Mouse (Mus musculus): Measurements from ENCODE around the gene Ap5z1.

Ap5z1 gene

DNA sequence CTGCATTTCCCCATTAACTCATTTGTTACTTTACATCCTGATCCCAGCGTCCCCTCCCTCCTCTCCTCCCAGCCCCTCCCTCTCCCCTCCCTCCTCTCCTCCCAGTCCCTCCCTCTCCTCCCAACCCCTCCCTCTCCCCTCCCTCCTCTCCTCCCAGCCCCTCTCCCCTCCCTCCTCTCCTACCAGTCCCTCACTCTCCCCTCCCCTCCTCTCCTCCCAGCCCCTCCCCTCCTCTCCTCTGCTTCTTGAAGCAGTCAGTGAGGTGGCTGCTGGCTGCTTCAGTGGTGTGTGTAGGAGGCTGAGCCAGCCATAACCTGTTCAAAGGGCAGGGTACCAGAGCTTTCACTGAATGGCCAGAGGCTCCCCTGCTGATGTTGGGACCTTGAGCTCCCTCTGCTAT lies 12.0 kb upstream of the Ap5z1 start:
- Histone ChIP-seq H3K4me3 (replicated peaks; ENCODE audit: low read length) (peak overlapping the region; percentile 68; the same call in 1 of the 2 replicates), H3K36me3 (ENCODE audit: insufficient read depth, low read length) (peaks cover 73% of the 10 kb centered on the region), H3K27me3 (ENCODE audit: insufficient read depth, low read length) (no peaks in the 10 kb centered on the region), H3K9me3 (ENCODE audit: low read length) (no peaks in the 10 kb centered on the region), H3K4me1 (replicated peaks; ENCODE audit: low read depth, low read length) (peaks cover 84% of the 10 kb centered on the region)
- TF ChIP-seq CTCF (conservative IDR thresholded peaks at IDR 0.05; ENCODE audit: low read length) (no peak), POU5F1 (IDR thresholded peaks at IDR 0.05; ENCODE audit: borderline replicate concordance, low read length) (no peak), NANOG (IDR thresholded peaks at IDR 0.05; ENCODE audit: borderline replicate concordance, low read length) (peak; percentile 31; the same call in 1 of the 2 replicates)

DNA sequence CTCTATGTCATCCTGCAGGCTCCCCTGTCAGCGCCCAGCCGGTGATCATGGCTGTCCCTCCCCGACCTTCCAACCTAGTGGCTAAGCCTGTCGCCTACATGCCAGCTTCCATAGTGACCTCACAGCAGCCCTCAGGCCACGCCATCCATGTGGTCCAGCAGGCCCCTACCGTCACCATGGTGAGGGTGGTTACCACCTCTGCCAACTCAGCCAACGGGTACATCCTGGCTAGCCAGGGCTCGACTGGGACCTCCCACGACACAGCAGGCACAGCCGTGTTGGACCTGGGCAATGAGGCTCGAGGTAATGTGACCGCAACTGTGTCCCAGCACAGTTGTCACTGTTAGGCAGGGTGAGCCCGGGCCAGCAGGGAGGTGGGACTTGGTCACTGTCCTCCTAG lies 10.0 kb upstream of the Ap5z1 start:
- Histone ChIP-seq H3K9me3 (ENCODE audit: low read length) (no peaks in the 10 kb centered on the region), H3K27me3 (ENCODE audit: insufficient read depth, low read length) (no peaks in the 10 kb centered on the region), H3K4me3 (replicated peaks; ENCODE audit: low read length) (no peak overlapping the region), H3K36me3 (ENCODE audit: insufficient read depth, low read length) (peaks cover 84% of the 10 kb centered on the region), H3K4me1 (replicated peaks; ENCODE audit: low read depth, low read length) (peaks cover 86% of the 10 kb centered on the region)
- TF ChIP-seq POU5F1 (IDR thresholded peaks at IDR 0.05; ENCODE audit: borderline replicate concordance, low read length) (no peak), CTCF (conservative IDR thresholded peaks at IDR 0.05; ENCODE audit: low read length) (no peak), NANOG (IDR thresholded peaks at IDR 0.05; ENCODE audit: borderline replicate concordance, low read length) (no peak)

DNA sequence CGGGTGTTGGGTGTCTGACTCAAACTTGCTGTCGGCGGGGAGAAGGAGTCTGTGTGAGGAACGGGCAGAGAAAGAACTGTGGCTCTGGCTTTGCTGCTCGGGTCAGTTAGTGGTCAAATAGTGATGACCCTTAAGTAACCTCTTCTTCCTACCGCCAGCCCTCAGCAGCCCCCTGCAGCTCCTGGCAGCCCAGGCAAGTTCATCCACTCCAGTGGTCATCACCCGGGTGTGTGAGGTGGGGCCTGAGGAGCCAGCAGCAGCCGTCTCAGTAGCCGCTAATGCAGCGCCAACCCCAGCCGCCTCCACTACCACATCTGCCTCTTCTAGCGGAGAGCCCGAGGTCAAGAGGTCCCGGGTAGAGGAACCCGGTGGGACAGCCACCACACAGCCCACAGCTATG lies 7.4 kb upstream of the Ap5z1 start:
- peaks cover 77% of the 10 kb centered on the region for H3K36me3 ChIP-seq (ENCODE audit: insufficient read depth, low read length)
- H3K27me3 ChIP-seq (ENCODE audit: insufficient read depth, low read length) = no peaks in the 10 kb centered on the region
- H3K4me1 ChIP-seq (replicated peaks; ENCODE audit: low read depth, low read length) = peaks cover 83% of the 10 kb centered on the region
- TF ChIP-seq POU5F1 (IDR thresholded peaks at IDR 0.05; ENCODE audit: borderline replicate concordance, low read length) = no peak
- TF ChIP-seq NANOG (IDR thresholded peaks at IDR 0.05; ENCODE audit: borderline replicate concordance, low read length) = no peak
- no peak for TF ChIP-seq CTCF (conservative IDR thresholded peaks at IDR 0.05; ENCODE audit: low read length)
- H3K4me3 ChIP-seq (replicated peaks; ENCODE audit: low read length) = peak overlapping the region; percentile 39; the same call in 1 of the 2 replicates
- H3K9me3 ChIP-seq (ENCODE audit: low read length) = no peaks in the 10 kb centered on the region

DNA sequence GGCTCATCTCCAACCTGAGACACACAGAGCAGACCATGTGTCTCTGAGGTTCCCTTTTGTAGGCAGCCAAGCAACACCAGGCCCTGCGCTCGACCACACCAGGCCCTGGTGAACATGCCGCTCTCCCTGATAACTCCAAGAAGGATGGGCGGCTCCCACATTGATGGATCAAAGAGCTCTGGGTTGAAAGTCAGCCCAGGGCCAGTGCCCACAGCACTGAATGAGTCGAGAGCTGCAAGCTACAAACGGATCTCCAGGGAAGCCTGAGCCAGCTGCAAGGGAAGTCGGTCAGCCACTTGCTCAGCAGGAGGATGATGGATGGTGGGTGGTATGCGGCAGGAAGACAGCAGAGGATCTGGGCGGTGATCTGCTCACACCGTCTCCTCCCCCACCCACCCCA lies 6.4 kb upstream of the Ap5z1 start:
- Histone ChIP-seq H3K4me1 (replicated peaks; ENCODE audit: low read depth, low read length) (peaks cover 79% of the 10 kb centered on the region), H3K9me3 (ENCODE audit: low read length) (no peaks in the 10 kb centered on the region), H3K36me3 (ENCODE audit: insufficient read depth, low read length) (peaks cover 81% of the 10 kb centered on the region), H3K27me3 (ENCODE audit: insufficient read depth, low read length) (no peaks in the 10 kb centered on the region), H3K4me3 (replicated peaks; ENCODE audit: low read length) (peak overlapping the region; percentile 35)
- no peak for TF ChIP-seq POU5F1 (IDR thresholded peaks at IDR 0.05; ENCODE audit: borderline replicate concordance, low read length)

DNA sequence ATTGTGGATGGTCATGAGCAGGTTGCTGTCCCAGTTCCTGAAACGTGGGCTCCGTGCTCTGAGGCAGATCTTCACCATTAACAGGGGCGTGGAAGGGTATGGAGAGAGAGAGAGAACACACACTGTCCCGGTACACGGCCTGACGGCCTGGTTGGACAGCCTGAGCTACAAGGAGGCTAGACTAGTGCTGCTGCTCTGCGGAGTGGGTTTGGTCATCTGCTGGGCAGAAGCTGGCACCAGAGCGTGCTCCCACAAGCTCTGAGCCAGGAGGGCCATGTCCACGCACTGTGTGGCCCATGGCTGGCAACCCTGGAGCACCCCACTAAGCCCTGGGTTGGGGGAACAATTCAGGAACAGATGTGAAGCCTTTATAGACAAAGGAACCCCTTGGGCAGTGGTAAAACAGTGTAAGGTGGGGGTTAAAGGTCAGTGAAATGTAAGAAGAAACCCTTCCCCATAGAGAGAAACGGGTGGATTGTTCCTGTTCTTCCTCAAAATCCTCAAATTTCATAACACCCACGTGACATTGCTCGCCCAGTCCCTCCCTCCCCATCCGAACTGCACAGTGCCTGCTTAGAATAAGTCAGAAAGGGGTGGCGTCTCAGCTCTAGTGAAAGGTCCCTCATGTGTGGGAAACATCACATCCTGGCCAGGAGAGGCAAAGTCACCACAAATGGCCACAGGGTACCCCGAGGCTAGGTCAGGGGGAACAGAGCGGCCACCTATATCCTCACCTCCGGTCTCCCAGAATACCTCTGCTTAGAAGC lies 4.8 kb upstream of the Ap5z1 start:
- Histone ChIP-seq H3K27me3 (ENCODE audit: insufficient read depth, low read length) (no peaks in the 10 kb centered on the region), H3K4me1 (replicated peaks; ENCODE audit: low read depth, low read length) (peaks cover 76% of the 10 kb centered on the region), H3K9me3 (ENCODE audit: low read length) (no peaks in the 10 kb centered on the region), H3K36me3 (ENCODE audit: insufficient read depth, low read length) (peaks cover 70% of the 10 kb centered on the region), H3K4me3 (replicated peaks; ENCODE audit: low read length) (no peak overlapping the region)
- no peak for TF ChIP-seq CTCF (conservative IDR thresholded peaks at IDR 0.05; ENCODE audit: low read length)

DNA sequence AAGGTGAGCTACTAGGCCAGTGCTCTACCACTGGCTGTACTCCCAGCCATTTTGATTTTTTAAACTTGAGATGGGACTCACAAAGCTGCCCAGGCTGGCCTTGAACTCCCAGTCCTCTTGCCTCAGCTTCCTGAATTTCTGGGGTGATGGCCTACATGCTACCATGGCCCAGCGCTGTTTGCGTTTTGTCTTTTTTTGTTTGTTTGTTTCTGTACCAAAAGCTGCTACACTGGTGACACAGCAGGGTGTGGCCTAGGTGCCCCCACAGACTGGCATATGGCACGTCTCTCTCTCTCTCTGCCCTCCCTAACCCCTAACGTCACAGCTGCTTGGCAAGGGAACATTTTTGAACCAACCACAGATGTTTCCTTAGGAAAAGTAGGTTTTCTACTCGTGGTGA lies 3.9 kb upstream of the Ap5z1 start:
- Histone ChIP-seq H3K4me1 (replicated peaks; ENCODE audit: low read depth, low read length) (peaks cover 82% of the 10 kb centered on the region), H3K4me3 (replicated peaks; ENCODE audit: low read length) (no peak overlapping the region), H3K9me3 (ENCODE audit: low read length) (no peaks in the 10 kb centered on the region), H3K36me3 (ENCODE audit: insufficient read depth, low read length) (peaks cover 61% of the 10 kb centered on the region), H3K27me3 (ENCODE audit: insufficient read depth, low read length) (no peaks in the 10 kb centered on the region)
- TF ChIP-seq CTCF (conservative IDR thresholded peaks at IDR 0.05; ENCODE audit: low read length) (no peak), NANOG (IDR thresholded peaks at IDR 0.05; ENCODE audit: borderline replicate concordance, low read length) (no peak), POU5F1 (IDR thresholded peaks at IDR 0.05; ENCODE audit: borderline replicate concordance, low read length) (no peak)

DNA sequence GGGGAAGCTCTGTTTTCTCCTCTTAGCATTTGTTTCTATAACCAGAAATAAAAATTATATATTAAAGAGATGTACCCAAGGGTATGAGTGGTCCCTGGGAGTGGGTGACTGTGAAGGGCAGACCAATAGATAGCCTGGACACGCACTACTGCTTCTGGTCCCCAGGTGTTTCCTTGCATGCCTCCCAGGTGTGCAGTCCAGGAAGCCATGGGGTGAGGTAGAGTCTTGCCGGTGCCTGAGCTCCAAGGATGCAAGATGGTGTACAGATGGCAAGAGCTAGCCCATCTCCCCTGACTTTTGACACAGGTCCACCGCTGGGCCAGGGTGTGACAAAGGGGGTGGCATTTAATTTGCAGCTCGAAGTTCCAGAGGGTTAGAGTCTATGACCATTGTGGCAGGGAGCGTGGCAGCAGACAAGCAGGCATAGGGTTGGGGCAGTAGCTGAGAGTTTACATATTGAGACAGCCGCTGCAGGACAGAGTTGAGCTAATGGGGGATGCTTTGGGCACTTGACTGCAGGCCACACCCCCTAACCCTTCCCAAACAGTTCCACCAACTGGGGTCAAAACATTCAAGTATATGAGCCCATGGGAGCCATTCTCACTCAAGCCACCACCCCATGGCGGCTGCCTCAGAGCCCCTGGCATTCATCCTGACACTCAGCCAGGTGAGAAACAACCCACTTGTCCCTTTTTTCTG lies 1.7 kb upstream of the Ap5z1 start:
- TF ChIP-seq POU5F1 (IDR thresholded peaks at IDR 0.05; ENCODE audit: borderline replicate concordance, low read length) = no peak
- TF ChIP-seq NANOG (IDR thresholded peaks at IDR 0.05; ENCODE audit: borderline replicate concordance, low read length) = no peak
- no peak for TF ChIP-seq CTCF (conservative IDR thresholded peaks at IDR 0.05; ENCODE audit: low read length)
- peaks cover 79% of the 10 kb centered on the region for H3K4me1 ChIP-seq (replicated peaks; ENCODE audit: low read depth, low read length)
- H3K27me3 ChIP-seq (ENCODE audit: insufficient read depth, low read length) = no peaks in the 10 kb centered on the region
- H3K36me3 ChIP-seq (ENCODE audit: insufficient read depth, low read length) = peaks cover 57% of the 10 kb centered on the region
- H3K9me3 ChIP-seq (ENCODE audit: low read length) = no peaks in the 10 kb centered on the region
- no peak overlapping the region for H3K4me3 ChIP-seq (replicated peaks; ENCODE audit: low read length)

DNA sequence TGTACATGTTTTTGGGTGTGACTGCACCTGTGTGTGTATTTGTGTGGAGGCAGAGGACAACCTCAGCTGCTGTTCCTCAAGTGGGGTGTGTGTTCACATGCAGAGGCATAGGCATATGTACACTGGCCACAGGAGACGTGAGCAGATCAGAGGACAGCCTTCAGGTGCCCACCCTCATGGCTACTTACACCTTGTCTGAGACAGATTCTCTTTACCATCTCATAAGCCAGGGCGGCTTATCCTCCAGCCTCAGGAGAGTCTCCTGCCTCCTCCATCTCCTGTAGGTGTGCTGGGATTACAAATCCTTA lies 1.1 kb upstream of the Ap5z1 start:
- Histone ChIP-seq H3K4me3 (replicated peaks; ENCODE audit: low read length) (no peak overlapping the region), H3K27me3 (ENCODE audit: insufficient read depth, low read length) (no peaks in the 10 kb centered on the region), H3K36me3 (ENCODE audit: insufficient read depth, low read length) (peaks cover 58% of the 10 kb centered on the region), H3K4me1 (replicated peaks; ENCODE audit: low read depth, low read length) (peaks cover 78% of the 10 kb centered on the region), H3K9me3 (ENCODE audit: low read length) (no peaks in the 10 kb centered on the region)
- TF ChIP-seq POU5F1 (IDR thresholded peaks at IDR 0.05; ENCODE audit: borderline replicate concordance, low read length) (no peak), CTCF (conservative IDR thresholded peaks at IDR 0.05; ENCODE audit: low read length) (no peak), NANOG (IDR thresholded peaks at IDR 0.05; ENCODE audit: borderline replicate concordance, low read length) (no peak)

DNA sequence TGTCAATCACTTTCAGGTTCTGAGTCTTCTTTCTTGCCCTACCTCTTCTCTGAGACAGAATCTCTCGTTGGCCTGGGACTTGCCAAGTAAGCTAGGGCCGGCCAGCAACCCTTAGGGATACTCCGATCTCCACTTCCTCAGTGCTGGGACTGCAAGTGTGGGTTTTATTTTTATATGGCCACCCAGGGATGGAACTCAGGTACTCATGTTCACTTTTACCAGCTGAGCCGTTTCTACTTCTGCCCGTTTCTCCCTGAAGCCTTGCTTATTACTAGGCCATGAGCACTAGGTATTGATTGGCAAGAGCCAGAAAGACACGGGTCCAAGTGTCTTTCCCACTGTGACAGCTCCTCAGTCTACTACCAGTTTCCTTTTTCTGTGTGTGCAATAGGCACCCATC lies 733 bp upstream of the Ap5z1 start:
- Histone ChIP-seq H3K9me3 (ENCODE audit: low read length) (no peaks in the 10 kb centered on the region), H3K27me3 (ENCODE audit: insufficient read depth, low read length) (no peaks in the 10 kb centered on the region), H3K36me3 (ENCODE audit: insufficient read depth, low read length) (peaks cover 58% of the 10 kb centered on the region), H3K4me1 (replicated peaks; ENCODE audit: low read depth, low read length) (peaks cover 74% of the 10 kb centered on the region), H3K4me3 (replicated peaks; ENCODE audit: low read length) (peak overlapping the region; percentile 98)
- TF ChIP-seq POU5F1 (IDR thresholded peaks at IDR 0.05; ENCODE audit: borderline replicate concordance, low read length) = no peak
- TF ChIP-seq CTCF (conservative IDR thresholded peaks at IDR 0.05; ENCODE audit: low read length) = no peak
- no peak for TF ChIP-seq NANOG (IDR thresholded peaks at IDR 0.05; ENCODE audit: borderline replicate concordance, low read length)

Measured in E14TG2a.4 (cell line).